Mouse (Mus musculus) embryonic facial prominence, embryonic 10.5 days (tissue): ENCODE data around the gene Igtp. TPM values are rescaled to one million over a fixed set of nuclear protein-coding genes. Genes with fewer than 3 reads are reported as not detected.
"Not testable (repeated sequence)": the region's sequence is repeated elsewhere in the genome, so short reads cannot be mapped to it uniquely, and the experiment has no call there.

ENCODE experiments used
- DNase-seq: peaks from one replicate; pipeline ENCODE4 v3.0.0-alpha.2; 2017; ENCODE audit warnings: low spot score
- H3K27ac ChIP-seq: fragments of 300-500 bp; sonication (generic); replicated peaks from 2 replicates; pipeline ENCODE4 v1.5.1; 2016; ENCODE audit warnings: mild to moderate bottlenecking
- H3K27me3 ChIP-seq: fragments of 300-500 bp; sonication (generic); replicated peaks from 2 replicates; pipeline ENCODE4 v1.6.1; 2016; ENCODE audit warnings: low read depth, mild to moderate bottlenecking; ENCODE audit not compliant: poor library complexity, severe bottlenecking
- H3K36me3 ChIP-seq: fragments of 300-500 bp; sonication (generic); replicated peaks from 2 replicates; pipeline ENCODE4 v1.6.1; 2016; ENCODE audit warnings: mild to moderate bottlenecking, moderate library complexity
- H3K4me1 ChIP-seq: fragments of 300-500 bp; sonication (generic); 2 replicates; pipeline ENCODE4 v1.6.1; 2016
- H3K4me3 ChIP-seq: fragments of 300-500 bp; sonication (generic); 2 replicates; pipeline ENCODE4 v1.5.1; 2016; ENCODE audit warnings: mild to moderate bottlenecking, moderate library complexity
- H3K9me3 ChIP-seq: fragments of 300-500 bp; sonication (generic); 2 replicates; pipeline ENCODE4 v1.6.1; 2016; ENCODE audit warnings: mild to moderate bottlenecking
- WGBS: fragments of 180-500 bp; shearing (Covaris S2); methylation state at CpG from one replicate; pipeline ENCODE4 v1.1.7; 2016; 5-methylcytosine and 5-hydroxymethylcytosine counted together
- polyA plus RNA-seq: library from polyadenylated mRNA; unstranded; fragments of >200 nt; fragmentation: Nextera tagmentation; extraction: Ambion mirVana; gene quantifications from 2 replicates; pipeline ENCODE4 v1.2.1, GENCODE M21; 2016

Gene Igtp
- polyA plus RNA-seq, 1 experiment from 2014 or later: 2.1 TPM

DNA sequence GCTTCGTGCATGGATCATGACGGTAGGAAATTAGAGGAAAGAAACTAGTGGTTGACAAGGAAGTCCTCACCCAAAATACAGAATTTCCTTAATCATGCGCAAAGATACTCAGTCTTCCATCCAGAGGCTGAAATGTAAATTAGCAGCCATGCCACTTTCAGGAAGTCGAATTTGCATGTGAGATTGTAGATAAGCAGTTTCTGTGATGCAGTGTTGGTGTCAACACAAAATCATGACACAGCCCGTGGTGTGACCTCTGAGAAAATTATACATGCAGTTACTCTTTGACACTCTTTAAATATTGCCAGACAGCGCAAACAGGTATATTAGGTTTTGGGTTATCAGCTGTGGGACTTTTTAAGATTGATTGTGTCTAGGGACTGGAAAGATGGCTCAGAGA, 9.7 kb upstream of the Igtp start:
- no peaks in the 10 kb centered on the region for H3K9me3 ChIP-seq
- H3K27ac ChIP-seq: no peak overlapping the region
- no peak for DNase-seq
- 91% methylated on average over 6 of the region's 6 CpGs for WGBS
- no peaks in the 10 kb centered on the region for H3K36me3 ChIP-seq
- H3K4me1 ChIP-seq: peaks cover 8% of the 10 kb centered on the region
- H3K27me3 ChIP-seq: no peaks in the 10 kb centered on the region
- no peak overlapping the region for H3K4me3 ChIP-seq

DNA sequence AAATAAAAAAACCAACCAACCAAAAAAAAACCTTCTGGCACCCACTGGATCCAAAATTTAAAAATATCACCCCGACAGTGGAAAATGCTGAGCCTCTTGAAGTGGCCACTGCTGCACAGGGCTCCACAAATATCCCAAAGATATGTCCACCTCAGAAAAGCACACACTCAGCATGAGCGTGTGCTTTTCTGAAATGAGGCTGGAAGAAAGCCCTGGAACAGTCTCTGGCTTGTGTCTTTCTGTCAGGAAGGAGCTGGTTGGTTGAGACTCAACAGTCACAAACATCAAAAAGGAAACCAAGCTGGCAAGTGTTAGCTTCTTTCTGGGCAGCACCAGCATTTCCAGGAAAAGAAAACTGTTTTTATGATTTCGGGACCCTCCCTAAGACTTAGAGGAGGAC, 6.0 kb upstream of the Igtp start:
- no peaks in the 10 kb centered on the region for H3K27me3 ChIP-seq
- no peak for DNase-seq
- H3K4me1 ChIP-seq: peaks cover 8% of the 10 kb centered on the region
- H3K9me3 ChIP-seq: no peaks in the 10 kb centered on the region
- no peaks in the 10 kb centered on the region for H3K36me3 ChIP-seq
- H3K4me3 ChIP-seq: no peak overlapping the region
- WGBS: 80% methylated on average over 3 of the region's 3 CpGs
- no peak overlapping the region for H3K27ac ChIP-seq

DNA sequence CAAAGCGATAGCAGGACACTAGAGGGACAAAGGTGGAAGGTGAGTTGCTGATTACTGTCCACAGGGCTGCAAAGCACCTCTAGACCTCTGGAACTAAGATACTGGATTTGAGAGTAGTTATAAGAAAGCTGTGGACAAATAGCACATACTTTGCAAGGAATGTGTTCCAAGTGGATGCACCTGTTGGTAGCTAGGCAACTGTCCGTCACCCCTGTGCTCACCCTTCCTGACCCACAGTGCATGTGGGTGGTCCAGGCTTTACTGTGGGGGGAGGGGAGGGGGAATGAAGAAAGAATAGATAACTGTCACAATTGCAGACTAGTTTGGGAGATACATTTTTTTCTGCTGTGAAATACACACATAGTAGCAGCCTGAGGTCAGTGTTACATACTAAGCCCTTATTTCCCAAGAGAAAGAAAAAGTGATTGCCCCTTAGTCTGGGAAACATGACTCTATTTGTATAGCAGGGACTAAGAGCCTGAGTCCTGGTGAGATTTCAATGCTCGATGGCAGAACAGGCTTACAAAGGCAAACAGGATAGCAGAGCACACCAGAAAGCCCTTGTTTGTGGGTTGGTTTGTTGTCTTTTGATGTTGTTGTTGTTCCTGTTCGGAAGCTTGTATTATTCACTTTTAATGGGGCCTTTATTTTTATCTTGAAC, 5.4 kb upstream of the Igtp start:
- H3K4me3 ChIP-seq: no peak overlapping the region
- 49% methylated on average over 4 of the region's 4 CpGs for WGBS
- H3K27me3 ChIP-seq: no peaks in the 10 kb centered on the region
- H3K9me3 ChIP-seq: no peaks in the 10 kb centered on the region
- no peak overlapping the region for H3K27ac ChIP-seq
- peak; percentile 45 for DNase-seq
- peaks cover 11% of the 10 kb centered on the region for H3K4me1 ChIP-seq
- no peaks in the 10 kb centered on the region for H3K36me3 ChIP-seq

DNA sequence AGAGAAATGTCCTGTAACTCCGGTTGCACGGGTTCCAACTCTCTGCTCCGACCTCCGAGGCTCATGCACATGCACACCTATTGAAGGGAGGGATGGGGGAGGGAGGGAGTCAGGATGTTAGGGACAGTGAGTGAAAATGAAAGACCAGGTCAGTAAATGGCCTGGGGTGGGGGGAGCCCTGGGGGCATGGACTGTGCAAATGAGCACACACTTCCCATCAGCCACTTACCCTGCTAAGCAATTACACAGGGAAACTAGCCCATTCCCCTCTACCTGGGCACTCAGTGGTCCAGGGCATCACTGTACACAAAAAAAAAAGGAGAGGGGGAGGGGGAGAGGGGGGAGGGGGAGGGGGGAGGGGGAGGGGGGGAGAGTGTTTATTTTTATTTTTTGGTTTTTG, 693 bp upstream of the Igtp start:
- Histone ChIP-seq H3K4me1 (peaks cover 16% of the 10 kb centered on the region), H3K27me3 (no peaks in the 10 kb centered on the region), H3K27ac (no peak overlapping the region), H3K4me3 (peak overlapping the region; percentile 62), H3K9me3 (no peaks in the 10 kb centered on the region), H3K36me3 (no peaks in the 10 kb centered on the region)
- no peak for DNase-seq
- 78% methylated on average over 4 of the region's 4 CpGs for WGBS

DNA sequence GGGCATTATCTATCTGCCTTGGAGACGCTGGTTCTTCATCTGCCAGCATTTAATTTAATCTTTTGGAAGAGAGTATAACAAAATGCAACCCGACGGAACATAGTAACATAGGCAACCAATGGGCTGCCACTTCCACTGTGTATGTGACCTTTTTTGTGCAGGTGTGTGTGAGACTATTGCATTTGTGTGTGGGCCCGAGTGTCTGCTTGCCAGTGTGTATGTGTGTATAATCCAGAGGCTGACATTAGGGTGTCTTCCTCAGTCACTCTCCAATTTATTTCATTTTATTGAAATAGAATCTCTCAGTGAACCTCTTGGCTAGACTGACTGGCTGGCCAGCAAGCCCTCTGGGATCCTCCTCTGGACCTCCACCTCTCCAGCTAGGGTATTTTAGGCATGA, 870 bp downstream of the Igtp start:
- H3K9me3 ChIP-seq: no peaks in the 10 kb centered on the region
- no peak overlapping the region for H3K4me3 ChIP-seq
- H3K4me1 ChIP-seq: peaks cover 11% of the 10 kb centered on the region; the same call in 1 of the 2 replicates
- no peaks in the 10 kb centered on the region for H3K36me3 ChIP-seq
- 92% methylated on average over 4 of the region's 4 CpGs for WGBS
- no peak overlapping the region for H3K27ac ChIP-seq
- H3K27me3 ChIP-seq: no peaks in the 10 kb centered on the region
- no peak for DNase-seq

DNA sequence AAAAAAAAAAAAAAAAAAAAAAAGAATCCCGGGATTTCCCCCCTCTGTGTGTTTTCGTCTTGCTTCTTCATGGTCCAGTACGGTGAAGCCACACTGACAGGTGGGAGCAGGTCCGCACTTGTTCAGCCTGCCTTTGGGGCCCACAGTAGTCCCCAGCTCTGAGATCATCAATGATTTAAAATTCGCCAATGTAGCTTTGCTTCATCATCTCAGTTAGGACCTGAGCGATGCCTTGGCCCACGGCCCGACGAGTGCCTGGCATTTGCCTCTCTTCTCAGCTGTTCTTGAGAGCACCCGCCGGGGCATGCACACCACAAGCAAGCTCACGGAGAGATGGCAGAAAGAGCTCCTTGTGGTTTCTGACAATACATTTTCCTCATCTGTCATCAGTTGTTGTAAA, 1.7 kb downstream of the Igtp start:
- DNase-seq: no peak
- Histone ChIP-seq H3K4me3 (no peak overlapping the region), H3K9me3 (no peaks in the 10 kb centered on the region), H3K4me1 (peaks cover 11% of the 10 kb centered on the region; the same call in 1 of the 2 replicates), H3K27ac (no peak overlapping the region), H3K27me3 (no peaks in the 10 kb centered on the region), H3K36me3 (no peaks in the 10 kb centered on the region)
- WGBS: 90% methylated on average over 12 of the region's 12 CpGs

DNA sequence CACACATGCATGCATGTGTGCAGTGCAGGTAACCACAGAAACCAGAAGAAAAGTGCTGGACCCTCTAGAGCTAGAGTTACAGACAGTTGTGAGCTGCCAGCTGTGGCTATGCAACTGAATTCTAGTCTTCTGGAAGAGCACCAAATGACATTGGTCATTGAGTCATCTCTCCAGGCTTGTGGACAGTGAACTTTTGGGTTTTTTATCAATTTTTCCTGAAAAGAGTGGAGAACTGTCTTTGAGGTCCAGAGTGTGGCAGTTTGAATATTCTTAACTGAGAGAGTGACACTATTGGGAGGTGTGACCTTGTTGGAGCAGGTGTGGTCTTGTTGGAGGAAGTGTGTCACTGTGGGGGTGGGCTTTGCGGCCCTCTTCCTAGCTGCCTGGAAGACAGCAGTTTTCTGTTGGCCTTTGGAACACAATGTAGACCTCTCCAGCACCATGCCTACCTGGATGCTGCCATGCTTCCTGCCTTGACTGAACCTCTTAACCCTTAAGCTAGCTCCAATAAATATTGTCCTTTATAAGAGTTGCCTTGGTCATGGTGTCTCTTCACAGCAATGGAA, 11.0 kb downstream of the Igtp start:
- Histone ChIP-seq H3K27me3 (no peaks in the 10 kb centered on the region; the same call in 1 of the 2 replicates), H3K27ac (no peak overlapping the region), H3K4me3 (no peak overlapping the region), H3K36me3 (no peaks in the 10 kb centered on the region), H3K4me1 (peaks cover 22% of the 10 kb centered on the region), H3K9me3 (no peaks in the 10 kb centered on the region)
- WGBS: 92% methylated on average over 1 of the region's 1 CpGs
- no peak for DNase-seq

DNA sequence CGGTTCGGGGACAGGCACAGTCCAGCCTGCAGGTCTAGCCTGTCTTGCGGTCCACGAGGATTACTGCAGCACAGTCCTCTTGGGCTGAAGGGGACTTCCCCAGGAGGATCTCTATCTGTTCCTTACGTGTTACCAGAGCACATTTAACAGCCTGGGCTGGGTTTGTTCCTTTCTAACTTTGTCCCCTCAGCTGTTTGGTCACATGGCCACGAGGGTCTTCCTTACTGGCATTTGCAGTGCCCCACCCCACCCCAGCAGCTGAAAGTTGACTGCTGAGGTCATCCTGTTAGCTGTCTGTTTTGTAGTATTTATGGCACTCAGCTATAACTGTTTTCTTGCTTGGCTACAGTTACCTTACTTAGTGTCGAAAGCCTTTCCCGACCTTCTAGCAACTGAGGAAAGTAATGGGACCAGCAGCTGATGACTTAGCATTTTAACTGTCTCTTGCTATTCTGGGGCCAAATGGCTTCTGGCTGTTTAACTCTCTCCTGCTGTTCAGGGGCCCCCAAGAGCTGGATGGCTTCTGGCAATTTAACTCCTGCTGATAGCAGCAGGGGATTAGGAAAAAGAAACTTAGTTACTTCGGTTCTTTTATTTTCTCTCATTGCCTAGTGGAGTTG, 11.8 kb downstream of the Igtp start:
- Histone ChIP-seq H3K4me3 (no peak overlapping the region), H3K27ac (peak overlapping the region; percentile 35; the same call in 1 of the 2 replicates), H3K4me1 (peaks cover 25% of the 10 kb centered on the region), H3K9me3 (no peaks in the 10 kb centered on the region), H3K36me3 (no peaks in the 10 kb centered on the region), H3K27me3 (no peaks in the 10 kb centered on the region; the same call in 1 of the 2 replicates)
- DNase-seq: no peak
- WGBS: 25% methylated on average over 9 of the region's 9 CpGs

DNA sequence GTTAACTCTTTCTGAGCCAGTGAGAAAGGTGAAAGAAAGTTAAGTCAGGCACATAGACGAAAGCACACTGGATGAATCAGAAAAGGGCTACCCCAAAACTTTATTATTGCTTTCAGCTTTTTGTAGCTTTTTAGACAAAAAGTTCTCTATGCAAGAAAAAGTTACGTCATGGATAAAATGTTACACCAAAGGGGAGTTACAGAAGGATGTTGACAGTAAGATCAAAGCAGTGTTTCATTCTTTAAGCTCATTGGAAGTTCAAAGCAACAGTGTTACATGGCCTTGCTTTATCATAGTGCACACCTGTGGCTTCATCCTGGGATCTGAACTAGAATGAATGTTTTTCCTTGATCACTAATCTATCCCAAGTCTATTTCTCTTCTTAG, 12.3 kb downstream of the Igtp start:
- 13% methylated on average over 2 of the region's 2 CpGs for WGBS
- Histone ChIP-seq H3K36me3 (no peaks in the 10 kb centered on the region), H3K9me3 (no peaks in the 10 kb centered on the region), H3K27me3 (no peaks in the 10 kb centered on the region; the same call in 1 of the 2 replicates), H3K27ac (no peak overlapping the region), H3K4me3 (no peak overlapping the region), H3K4me1 (peaks cover 25% of the 10 kb centered on the region)
- no peak for DNase-seq

DNA sequence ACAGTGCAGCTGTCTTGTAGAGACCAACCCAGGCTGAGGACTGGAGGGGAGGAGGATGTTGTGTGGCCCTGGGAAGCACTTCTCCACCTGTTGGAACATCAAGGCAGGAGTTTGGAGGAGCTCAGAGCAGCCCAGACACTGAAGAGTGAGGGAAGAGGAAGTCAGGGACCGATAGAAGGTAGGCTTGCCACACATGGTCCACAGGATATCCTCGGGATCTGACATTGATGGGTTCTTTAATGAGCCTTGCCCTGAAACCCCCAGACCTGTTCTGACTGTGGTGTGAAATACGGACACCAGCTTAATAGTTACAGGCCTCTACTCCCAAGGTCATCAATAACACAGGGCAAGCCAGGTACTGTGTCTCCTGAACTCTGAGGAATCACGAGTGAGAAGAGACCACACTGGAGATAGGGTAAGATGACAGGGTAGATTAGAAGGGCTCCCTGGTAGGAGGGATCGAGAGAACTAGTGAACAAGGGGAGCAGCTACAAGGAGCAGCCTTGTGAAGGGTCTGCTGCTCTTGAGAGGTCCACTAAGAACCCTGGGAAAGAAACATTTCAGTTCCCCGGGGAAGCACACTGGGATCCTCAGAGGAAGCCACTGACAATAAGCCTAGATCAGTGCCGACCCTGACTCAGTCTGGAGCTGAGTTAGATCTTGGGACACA, 14.5 kb downstream of the Igtp start:
- 82% methylated on average over 7 of the region's 7 CpGs for WGBS
- H3K36me3 ChIP-seq: no peaks in the 10 kb centered on the region
- H3K27me3 ChIP-seq: no peaks in the 10 kb centered on the region; the same call in 1 of the 2 replicates
- H3K27ac ChIP-seq: no peak overlapping the region
- no peak for DNase-seq
- H3K9me3 ChIP-seq: no peaks in the 10 kb centered on the region
- H3K4me1 ChIP-seq: peaks cover 25% of the 10 kb centered on the region
- H3K4me3 ChIP-seq: no peak overlapping the region

DNA sequence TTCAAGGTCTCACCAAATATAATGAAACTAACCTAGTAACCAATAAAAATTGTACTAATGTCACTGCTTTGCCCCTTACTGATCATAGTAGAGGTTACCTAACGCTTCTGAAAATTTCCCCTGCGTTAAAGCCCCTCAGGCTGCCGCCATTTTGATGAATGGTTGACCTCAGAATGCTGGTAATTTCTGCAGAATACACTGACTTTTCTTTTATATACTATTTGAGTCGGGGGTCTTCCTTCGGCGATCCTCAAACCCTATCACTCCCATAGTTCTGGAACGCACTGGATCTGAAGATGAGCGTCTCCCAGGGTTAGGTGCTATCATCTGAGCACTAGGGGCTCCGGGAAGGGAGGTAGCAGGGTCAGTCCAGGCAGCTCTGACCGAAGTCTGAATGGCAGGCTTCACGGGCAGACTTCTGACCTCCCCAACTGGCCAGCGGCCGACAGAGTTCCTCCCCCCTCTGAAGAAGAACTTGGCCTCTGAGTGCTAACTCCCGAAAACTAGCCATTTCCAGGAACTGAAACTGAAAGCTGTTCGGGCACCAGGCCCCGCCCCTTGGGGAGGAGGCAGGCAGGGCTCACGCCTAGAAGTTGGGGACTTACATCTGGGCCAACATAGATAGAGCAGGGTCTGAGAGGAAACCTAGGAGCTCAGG, 15.2 kb downstream of the Igtp start:
- peak overlapping the region; percentile 49 for H3K4me3 ChIP-seq
- no peaks in the 10 kb centered on the region for H3K36me3 ChIP-seq

DNA sequence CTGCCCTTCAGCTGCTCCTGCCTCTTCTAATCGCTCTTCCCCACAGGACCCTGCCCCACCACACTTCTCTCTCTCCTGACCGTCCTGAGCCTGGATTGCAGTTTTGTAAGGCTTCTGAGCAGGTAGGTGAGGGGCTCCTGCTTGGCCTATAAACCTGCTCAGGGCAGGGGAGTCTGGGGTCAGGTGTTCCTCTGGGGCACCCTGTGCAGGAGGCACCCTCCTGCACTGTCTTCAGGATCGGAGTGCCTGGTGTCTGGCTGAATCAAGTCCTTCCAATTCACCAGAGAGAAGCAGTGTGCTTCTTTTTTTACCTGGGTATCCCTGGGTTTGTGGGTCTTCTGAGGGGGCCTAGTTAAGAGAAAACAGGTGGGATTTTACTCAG, 15.7 kb downstream of the Igtp start:
- 39% methylated on average over 3 of the region's 3 CpGs for WGBS
- not testable (repeated sequence) for H3K36me3 ChIP-seq, H3K9me3 ChIP-seq, H3K27me3 ChIP-seq, DNase-seq, H3K27ac ChIP-seq
- Histone ChIP-seq H3K4me3 (peak overlapping the region; percentile 49; the same call in 1 of the 2 replicates), H3K4me1 (peaks cover 25% of the 10 kb centered on the region)

More for the DNA sequence above, 15.2 kb downstream of the Igtp start:
- DNase-seq: peak; percentile 34
- H3K27me3 ChIP-seq: no peaks in the 10 kb centered on the region; the same call in 1 of the 2 replicates
- 42% methylated on average over 17 of the region's 17 CpGs for WGBS
- peak overlapping the region; percentile 49; the same call in 1 of the 2 replicates for H3K27ac ChIP-seq
- peaks cover 25% of the 10 kb centered on the region for H3K4me1 ChIP-seq
- no peaks in the 10 kb centered on the region for H3K9me3 ChIP-seq
